Mouse (Mus musculus): Measurements from ENCODE around the gene Gna13.

Gna13 gene

DNA sequence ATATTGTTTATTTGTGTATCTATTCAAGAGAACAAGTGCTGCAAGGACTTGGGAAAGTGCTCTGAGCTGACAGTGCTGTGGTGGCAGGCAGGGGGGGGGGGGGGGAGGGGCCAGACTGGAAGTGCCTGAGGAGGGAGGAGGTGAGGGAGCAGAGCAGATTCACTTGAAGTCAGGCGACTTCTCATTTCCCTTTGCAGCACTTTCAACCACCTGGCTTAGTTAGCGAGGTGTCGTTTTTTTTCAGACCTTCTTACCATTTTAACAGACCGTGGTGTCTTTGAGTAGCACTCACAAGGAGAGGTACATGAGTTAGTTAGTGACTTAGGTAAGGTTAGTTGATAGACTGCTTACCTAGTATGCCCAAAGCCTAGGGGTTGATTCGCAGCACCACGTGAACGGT, 12.8 kb downstream of the Gna13 start:
- no peak for DNase-seq (ENCODE audit: low spot score in 2 of 2)

- no peak for DNase-seq (ENCODE audit: low spot score in 2 of 2)
These were observed 14.0 kb downstream of the Gna13 start for GRCm38 (mm10) chr11:109376484-109377143.

- DNase-seq (ENCODE audit: low spot score in 2 of 2): no peak
These were observed 14.8 kb downstream of the Gna13 start for GRCm38 (mm10) chr11:109377477-109377876.

GRCm38 (mm10) chr11:109378051-109378450, 15.4 kb downstream of the Gna13 start:
- DNase-seq (ENCODE audit: low spot score in 2 of 2): no peak

GRCm38 (mm10) chr11:109380662-109381061, 18.0 kb downstream of the Gna13 start:
- no peak for DNase-seq (ENCODE audit: low spot score in 2 of 2)

DNA sequence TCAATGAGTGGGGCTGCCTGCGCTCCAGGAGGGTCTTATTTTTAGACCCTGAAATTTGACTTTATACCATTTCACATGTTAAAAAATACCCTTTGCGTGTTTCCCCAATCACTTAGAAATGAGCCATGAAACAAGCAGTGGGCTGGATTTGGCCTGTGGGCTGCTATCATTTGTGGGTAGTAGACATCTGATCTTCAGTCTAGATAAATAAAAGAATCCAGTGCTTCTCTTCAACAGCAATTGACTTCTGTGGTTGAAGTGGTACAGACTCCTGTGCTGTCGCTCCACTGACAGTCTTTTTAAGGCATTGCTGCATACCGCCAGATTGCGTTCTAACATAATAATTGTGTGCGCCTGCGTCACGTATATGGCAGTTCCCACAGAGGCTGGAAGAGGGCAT, 22.7 kb downstream of the Gna13 start:
- no peak for DNase-seq (ENCODE audit: low spot score in 2 of 2)

- DNase-seq (ENCODE audit: low spot score in 2 of 2): no peak
These were observed 26.4 kb downstream of the Gna13 start for GRCm38 (mm10) chr11:109389046-109389445.

GRCm38 (mm10) chr11:109391200-109391599, 28.6 kb downstream of the Gna13 start:
- DNase-seq (ENCODE audit: low spot score in 2 of 2): no peak

DNA sequence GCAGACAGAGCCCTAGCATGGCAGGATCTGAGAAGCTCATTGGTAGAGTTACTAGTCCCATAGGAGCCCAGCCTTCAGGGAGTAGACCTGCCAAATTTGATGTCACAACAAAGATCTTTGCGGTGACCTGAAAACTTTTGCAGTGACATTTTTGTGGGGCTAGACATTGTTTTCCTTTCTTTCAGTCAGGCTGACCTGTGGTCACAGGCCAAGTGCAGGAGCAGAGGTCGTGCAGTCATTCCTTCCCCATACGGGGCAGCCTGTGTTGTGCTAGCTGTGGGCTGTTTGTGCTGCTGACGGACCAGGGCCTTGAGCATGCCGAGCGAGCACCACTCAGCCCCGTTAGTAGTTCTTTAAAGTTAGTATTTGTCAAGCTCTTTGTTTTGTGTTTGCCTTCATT, 29.1 kb downstream of the Gna13 start:
- DNase-seq (ENCODE audit: low spot score in 2 of 2): no peak

GRCm38 (mm10) chr11:109392601-109393000, 30.0 kb downstream of the Gna13 start:
- DNase-seq (ENCODE audit: low spot score in 2 of 2): no peak

DNA sequence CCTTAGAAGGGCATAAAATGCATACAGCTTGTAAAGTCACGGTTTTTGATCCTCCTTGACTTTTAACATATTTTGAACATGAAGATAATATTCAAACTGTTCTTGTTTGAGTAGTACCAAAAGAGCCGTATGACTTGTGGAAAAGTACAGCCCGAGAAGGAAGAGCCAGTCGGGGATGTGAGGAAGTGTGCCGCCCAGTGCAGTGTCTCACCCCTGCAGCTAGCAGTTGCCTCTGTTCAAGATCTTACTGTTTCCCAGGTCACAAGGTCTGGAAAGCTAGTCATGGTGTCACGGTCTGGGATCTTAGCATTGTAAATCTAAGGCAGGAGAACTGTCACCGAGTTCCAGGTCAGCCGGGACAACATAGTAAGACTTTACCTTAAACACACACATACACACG, 32.1 kb downstream of the Gna13 start:
- no peak for DNase-seq (ENCODE audit: low spot score in 2 of 2)

DNA sequence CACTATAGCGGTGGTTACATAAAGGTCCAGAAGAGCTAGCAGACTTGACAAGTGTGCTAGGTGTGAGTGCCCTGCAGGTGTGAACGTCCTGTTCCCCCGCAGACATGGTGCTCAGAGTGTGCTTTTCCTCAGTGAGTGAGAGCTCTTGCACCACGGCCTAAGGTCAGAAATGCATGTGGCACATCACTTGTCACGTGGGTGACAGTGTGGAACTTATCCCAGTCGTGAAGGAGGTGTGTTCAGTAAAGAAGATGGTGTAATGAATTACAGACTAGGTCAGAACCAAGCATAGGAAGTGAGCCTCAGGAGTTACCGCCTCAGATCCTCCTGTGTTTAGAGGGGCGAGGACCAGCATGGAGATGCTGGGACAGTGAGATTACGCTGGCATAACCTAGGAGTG, 32.7 kb downstream of the Gna13 start:
- DNase-seq (ENCODE audit: low spot score in 2 of 2): no peak

- no peak for DNase-seq (ENCODE audit: low spot score in 2 of 2)
These were observed 43.8 kb downstream of the Gna13 start for GRCm38 (mm10) chr11:109406431-109406830.

GRCm38 (mm10) chr11:109410197-109410980, 47.8 kb downstream of the Gna13 start:
- no peak for DNase-seq (ENCODE audit: low spot score in 2 of 2)

- no peak for DNase-seq (ENCODE audit: low spot score in 2 of 2)
These were observed 51.0 kb downstream of the Gna13 start, which contains the start of gene 9930022D16Rik for GRCm38 (mm10) chr11:109413617-109414016. TSS of gene 9930022D16Rik (plus strand) at chr11:109413917.

- no peak for DNase-seq (ENCODE audit: low spot score in 2 of 2)
These were observed 52.2 kb downstream of the Gna13 start for GRCm38 (mm10) chr11:109414802-109415201.

- no peak for DNase-seq (ENCODE audit: low spot score in 2 of 2)
These were observed 54.2 kb downstream of the Gna13 start for GRCm38 (mm10) chr11:109416709-109417420.

- no peak for DNase-seq (ENCODE audit: low spot score in 2 of 2)
These were observed 54.9 kb downstream of the Gna13 start for GRCm38 (mm10) chr11:109417472-109418040.

DNA sequence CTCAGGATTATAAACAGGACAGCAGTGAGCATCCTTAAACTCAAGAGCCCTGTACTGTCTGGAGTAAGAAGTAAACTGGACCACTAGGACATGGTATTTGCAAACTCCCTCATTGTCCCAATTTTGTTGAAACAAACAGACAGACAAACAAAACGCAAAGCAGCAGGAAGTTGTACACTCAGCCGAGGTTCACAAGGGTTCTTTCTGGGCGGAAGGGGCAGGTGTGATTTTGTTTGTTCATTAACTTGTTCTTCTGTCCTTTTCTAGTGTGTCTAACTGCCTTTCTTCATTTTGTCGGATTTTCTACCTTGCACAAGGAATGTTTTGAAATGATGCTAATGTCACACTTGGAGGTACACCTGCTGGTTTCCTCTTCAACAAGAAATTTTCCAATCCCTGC, 56.8 kb downstream of the Gna13 start:
- DNase-seq (ENCODE audit: low spot score in 2 of 2): no peak

- no peak for DNase-seq (ENCODE audit: low spot score in 2 of 2)
These were observed 57.4 kb downstream of the Gna13 start for GRCm38 (mm10) chr11:109419961-109420566.

GRCm38 (mm10) chr11:109420567-109420962, 57.9 kb downstream of the Gna13 start:
- DNase-seq (ENCODE audit: low spot score in 2 of 2): no peak

DNA sequence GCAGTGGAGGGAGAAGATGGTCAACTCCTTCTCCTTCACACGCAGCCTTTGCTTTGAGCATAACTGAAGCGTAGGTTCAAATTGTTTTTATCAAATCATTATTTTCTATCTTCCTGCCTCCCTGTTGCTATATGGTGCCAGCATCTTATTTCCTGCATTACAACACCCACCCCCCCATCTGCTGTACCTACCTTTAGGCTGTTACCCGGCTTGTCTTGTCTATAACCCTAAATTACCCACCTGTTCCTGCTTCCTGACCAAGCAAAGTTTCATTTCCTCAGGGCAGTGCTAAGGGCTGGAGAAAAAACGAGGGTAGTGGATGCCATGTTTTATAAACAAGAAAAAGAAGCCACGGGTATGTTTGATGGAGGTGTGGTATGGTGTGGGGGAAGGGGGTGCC, 58.6 kb downstream of the Gna13 start:
- DNase-seq (ENCODE audit: low spot score in 2 of 2): no peak

All from urinary bladder, postnatal 36 days (tissue).